In genomic region chr12:30369786-30370185, GRCm38 (mm10) we compare ENCODE assay signal across 9 mouse cellular contexts. TPM values are rescaled to one million over a fixed set of nuclear protein-coding genes. Genes with fewer than 3 reads are reported as not detected.
A peak's percentile ranks its signal among the peaks of the same experiment; 100 is the strongest.
DNase-seq lines count a peak whose midpoint lies in the region; ATAC-seq lines count a peak whose summit lies in the region.
"Had no signal": no experiment of that assay in that cellular context is flagged by ENCODE, and none has a peak within 500 bp of the region (broad histone marks: within the 10 kb centered on the region; RNA-seq: fewer than 3 reads in every experiment).

No protein-coding gene starts in this region.

- no peak overlapping the region for H3K4me2 ChIP-seq in neural tube, embryonic 14.5 days (ENCODE audit: low read depth, low read length)

- no peaks in the 10 kb centered on the region for H3K4me1 ChIP-seq in neural tube, embryonic 14.5 days (ENCODE audit: control insufficient read depth, insufficient read depth, low read length)

- H3K9me3 ChIP-seq in neural tube, embryonic 14.5 days (ENCODE audit: control insufficient read depth, low read length) = no peaks in the 10 kb centered on the region

- no peak overlapping the region for H3K9ac ChIP-seq in neural tube, embryonic 14.5 days (replicated peaks; ENCODE audit: low read depth, low read length)

- intact Hi-C loops in gastrocnemius, postnatal 36 days (cut with DNase I) = loop anchor here (1.0 to 10.0 kb wide), 5 partner anchors 170 to 455 kb away; no protein-coding TSS in a partner anchor
- intact Hi-C loops in left cerebral cortex, postnatal 4 days (cut with DNase I) = loop anchor here (1.0 to 10.0 kb wide), 3 partner anchors 169 to 241 kb away; no protein-coding TSS in a partner anchor

- H3K27ac ChIP-seq in neural tube, embryonic 14.5 days (ENCODE audit: low read depth, low read length) = no peak overlapping the region

- 9% methylated on average over 6 of the region's 6 CpGs for WGBS in neural tube, embryonic 14.5 days

- H3K4me3 ChIP-seq in neural tube, embryonic 14.5 days (ENCODE audit: low read depth, low read length) = no peak overlapping the region
- H3K4me3 ChIP-seq: myocyte had no signal

- peak; percentile 36 for DNase-seq in thymus, postnatal 4 days
- DNase-seq in thymus, postnatal 10 days (ENCODE audit: low spot score in 2 of 2) = no peak
- peak; percentile 89 for DNase-seq in embryo, embryonic 10.5 days (ENCODE audit: low spot score)
- peak; percentile 63 to 64 for DNase-seq in gastrocnemius, postnatal 36 days
- peak; percentile 85 for DNase-seq in kidney, adult 9 months
- peak; percentile 85 for DNase-seq in left cerebral cortex, postnatal 4 days
- DNase-seq in urinary bladder, postnatal 25 days (ENCODE audit: low spot score) = peak; percentile 72

- ATAC-seq in neural tube, embryonic 14.5 days (ENCODE audit: low read depth) = 0 out of 2 replicates have a peak, but pooled peaks have one; percentile 38

- H3K36me3 ChIP-seq in neural tube, embryonic 14.5 days (ENCODE audit: control insufficient read depth, insufficient read depth, low read length) = no peaks in the 10 kb centered on the region

- H3K27me3 ChIP-seq in neural tube, embryonic 14.5 days (ENCODE audit: control insufficient read depth, insufficient read depth, low read length) = no peaks in the 10 kb centered on the region

RNA-seq across cellular contexts. Expression of gene Sntg2, which starts 3.4 kb away (rescaled TPM):
- total RNA-seq in gastrocnemius, postnatal 36 days (2021) = 1 to 10 TPM in 1 of 2 experiments, not detected in 1; 1.0 TPM
- total RNA-seq in left cerebral cortex, postnatal 4 days (2021) = 1 to 10 TPM; 7.4 to 7.5 TPM
- 6.1 and 9.3 TPM in 2 replicates for polyA plus RNA-seq in neural tube, embryonic 14.5 days (2014; fragmentation: Nextera tagmentation; extraction: Ambion mirVana)
- polyA plus RNA-seq: myocyte had no signal

Comparison
In these comparisons a context has a peak if more than half of its experiments do, and no peak if none do; other contexts are left out.
1. DNase-seq: peak in thymus, postnatal 4 days (single experiment), embryo, embryonic 10.5 days (single experiment), gastrocnemius, postnatal 36 days (2 of 2), kidney, adult 9 months (single experiment), left cerebral cortex, postnatal 4 days (single experiment) and urinary bladder, postnatal 25 days (single experiment); none in thymus, postnatal 10 days (0 of 2).
2. RNA of gene Sntg2, which starts 3.4 kb away (total RNA-seq): 7.4 to 7.5 TPM in left cerebral cortex, postnatal 4 days; 1.0 TPM in gastrocnemius, postnatal 36 days; every median in the first group is over 4 times any median in the second.